Mouse (Mus musculus): ENCODE measurements around the gene Pithd1.
"Not testable (repeated sequence)": the region's sequence is repeated elsewhere in the genome, so short reads cannot be mapped to it uniquely, and the experiment has no call there.

The Pithd1 gene

DNA sequence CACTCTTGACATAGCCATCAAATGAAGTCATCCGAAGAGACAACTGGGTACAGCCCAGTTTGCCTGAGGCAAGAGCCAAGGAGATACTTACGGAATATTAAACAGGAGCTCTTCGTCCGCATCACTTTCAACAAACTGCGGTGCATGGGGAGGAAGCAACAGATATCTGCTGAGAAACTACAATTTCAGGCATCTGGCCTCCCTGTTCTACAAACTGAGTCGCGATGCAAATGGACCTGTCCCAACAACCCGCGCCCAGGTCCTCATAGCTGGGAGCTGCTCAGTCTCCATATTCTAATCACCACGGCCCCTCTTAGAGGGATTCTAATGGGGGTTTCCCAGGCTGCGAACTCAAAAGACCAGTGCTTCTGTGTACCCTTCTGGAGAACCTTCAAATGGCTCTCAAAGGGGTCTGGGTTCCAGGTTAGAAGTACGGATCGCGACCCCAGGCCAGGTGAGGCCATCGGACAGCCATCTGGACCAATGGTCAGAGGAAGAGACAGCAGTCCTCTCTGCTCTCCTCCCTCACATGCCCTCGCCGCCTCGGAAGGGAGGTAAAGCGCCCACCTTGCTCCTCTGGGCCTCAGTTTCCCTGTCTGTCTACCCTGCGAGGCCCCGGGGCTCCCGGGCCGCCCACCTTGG, 642 bp downstream of the Pithd1 start:
- peak; percentile 25 for DNase-seq

DNA sequence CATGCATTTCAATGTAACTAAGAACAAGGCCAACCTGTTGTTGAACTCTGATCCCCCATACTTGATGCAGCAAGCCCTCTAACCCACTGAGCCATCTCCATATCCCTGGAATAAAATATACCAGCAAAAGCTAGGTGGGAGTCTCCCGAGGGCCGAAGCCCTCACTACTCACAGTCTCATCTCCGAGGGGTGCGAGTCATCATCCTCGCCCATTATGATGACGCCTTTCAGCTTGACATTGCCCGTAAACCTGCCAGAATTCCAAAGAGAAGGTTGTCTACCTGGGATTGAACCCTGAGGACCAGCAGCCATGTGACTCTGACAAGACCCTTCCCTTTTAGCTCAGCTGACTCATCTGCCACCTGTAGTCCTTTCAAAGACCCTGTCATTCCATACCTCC, 1.3 kb downstream of the Pithd1 start:
- DNase-seq = no peak

DNA sequence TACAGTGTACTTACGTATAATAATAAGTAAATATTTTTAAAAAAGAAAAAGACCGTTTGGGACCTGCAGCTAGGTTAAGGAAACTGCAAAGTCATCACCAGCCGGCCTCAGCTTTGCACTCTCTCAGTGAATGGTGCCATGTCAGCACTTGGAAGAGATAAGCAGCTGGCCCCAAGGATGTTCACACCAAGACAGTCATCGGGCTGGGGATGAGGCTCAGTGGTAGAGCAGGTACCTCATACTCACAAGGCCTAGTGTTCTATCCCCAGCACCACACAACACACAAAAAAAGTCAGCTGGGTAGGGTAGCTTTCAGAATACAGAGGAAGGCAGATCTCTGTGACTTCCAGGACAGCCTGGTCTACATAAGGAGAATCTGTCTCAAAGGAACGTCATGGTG, 1.9 kb downstream of the Pithd1 start:
- no peak for DNase-seq

DNA sequence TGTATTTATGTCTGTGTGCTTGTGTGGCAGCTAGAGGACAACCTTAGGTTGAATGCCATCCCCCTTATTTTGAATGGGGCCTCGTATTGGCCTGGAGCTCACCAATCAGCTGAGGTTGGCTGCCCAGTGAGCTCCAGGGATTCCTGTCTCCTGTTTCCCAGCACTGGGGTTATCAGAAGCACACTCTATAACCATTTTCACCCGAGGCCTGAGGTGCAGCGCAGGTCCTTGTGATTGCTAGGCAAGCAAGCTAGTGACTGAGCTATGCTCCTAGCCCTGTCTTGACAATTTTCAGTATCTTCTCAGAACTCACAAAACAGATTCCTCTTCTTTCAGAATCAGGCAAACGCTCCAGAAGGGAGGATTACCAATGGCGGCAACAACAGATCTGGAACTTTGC, 2.5 kb downstream of the Pithd1 start:
- no peak for DNase-seq

DNA sequence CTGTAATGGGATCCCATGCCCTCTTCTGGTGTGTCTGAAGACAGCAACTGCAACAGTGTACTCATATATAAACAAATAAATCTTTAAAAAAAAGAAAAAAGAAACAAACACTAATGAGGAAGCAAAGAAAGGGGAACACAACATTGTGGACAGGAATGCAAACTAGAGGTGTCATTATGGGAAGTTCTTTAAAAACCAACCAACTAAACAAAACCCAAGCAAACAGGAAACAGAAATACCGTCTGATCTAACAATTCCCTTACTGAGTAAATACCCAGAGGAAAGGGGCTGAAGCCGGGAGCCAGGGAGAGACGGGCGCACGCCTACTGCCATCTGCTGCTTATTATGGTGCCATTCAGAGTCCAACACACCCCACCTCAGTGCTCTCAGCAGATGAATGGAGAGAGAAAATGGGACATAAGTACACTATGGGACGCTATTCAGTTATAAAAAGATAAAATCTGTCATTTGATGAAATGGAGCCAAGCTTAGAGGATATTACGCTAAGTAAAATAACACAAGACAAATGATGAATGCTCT, 5.5 kb downstream of the Pithd1 start:
- DNase-seq = no peak

DNA sequence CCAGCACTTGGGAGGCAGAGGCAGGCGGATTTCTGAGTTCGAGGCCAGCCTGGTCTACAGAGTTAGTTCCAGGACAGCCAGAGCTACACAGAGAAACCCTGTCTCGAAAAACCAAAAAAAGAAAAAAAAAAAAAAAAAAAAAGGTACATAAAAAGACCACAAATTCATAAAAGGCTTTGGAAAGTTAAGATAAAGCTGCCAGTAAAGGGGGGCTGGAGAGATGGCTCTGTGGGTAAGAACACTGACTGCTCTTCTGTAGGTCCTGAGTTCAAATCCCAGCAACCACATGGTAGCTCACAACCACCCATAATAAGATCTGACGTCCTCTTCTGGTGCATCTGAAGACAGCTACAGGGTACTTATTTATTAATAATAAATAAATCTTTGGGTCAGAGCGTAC, 6.8 kb downstream of the Pithd1 start:
- not testable (repeated sequence) for DNase-seq

DNA sequence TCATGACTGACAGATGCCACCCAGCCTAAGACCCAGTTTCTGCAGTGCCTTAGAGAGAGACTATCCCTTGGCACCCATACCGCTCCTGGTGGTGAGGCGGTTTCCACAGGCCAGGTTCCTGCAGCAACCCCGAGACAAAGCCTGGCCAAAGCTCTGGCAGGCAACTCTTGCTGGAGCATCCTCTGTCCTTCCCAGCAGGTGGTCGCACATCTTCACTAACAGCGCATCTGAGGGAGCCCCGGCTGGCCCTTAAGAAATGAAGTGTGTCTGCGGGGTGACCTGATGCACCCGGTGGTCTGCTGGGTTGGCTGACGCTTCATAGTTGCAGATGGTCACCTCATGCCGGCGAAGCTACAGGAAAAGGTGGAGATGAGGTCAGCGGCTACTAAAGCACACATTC, 10.9 kb downstream of the Pithd1 start:
- DNase-seq = no peak

DNA sequence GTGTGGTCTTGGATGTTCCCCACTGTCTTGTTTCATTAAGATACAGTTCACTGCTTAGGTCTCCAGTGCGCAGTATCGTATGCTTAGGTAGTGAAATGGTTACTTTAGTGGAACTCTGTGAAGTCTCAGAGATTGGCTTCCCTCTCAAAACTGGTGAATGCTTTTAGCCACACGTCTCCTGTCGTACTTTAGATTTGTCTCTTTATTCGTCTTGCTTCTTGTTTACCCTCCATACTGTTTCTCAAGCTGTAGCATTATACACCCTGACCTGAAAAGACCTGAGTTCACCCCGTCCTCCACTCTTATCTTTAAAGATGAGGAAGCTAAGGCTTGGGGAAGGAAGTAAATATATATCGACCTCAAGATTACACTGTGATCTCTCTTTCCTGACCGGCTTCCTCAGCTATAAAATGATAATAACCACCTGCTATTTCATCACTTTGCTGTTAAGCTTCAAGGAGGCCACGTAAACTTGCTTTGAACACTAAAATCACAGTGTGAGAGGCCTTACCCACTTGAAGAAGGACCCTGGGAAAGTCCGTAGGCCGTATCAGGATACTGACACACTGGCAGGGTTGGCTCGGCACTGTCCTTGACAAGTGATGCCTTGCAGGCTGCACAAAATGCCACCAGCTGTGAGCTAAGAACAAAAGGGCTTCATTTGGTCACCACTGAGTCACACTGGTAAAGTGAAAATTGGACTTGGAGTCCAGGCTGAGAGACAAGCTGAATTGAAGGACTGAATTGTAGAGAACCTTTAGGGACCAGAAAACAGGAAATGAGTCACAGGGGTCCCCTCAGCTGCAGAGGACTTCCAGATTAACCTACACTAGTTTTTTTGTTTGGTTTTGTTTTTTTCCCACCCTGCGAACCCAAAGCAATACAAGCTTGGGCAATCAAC, 13.9 kb downstream of the Pithd1 start:
- DNase-seq = no peak

DNA sequence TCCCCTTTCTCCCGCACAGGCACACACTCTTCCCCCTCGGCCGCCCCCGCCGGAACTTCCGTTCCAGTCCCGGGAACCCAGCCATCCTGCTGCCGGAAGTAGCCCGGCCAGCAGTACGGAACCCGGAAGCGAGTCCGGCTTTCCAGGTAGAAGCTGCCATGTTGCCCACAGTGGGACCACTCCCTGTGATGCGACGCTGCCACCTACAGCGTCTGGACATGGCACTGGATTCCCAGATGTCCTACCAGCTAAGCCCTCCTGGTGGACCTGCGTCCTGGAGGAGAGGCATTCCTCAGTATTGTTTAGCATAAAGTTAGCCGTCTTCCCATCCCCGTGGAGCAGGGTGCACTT, 14.5 kb downstream of the Pithd1 start, which contains the start of gene Lypla2:
Gene Lypla2, minus strand, starts transcription at position 71 of the 351 bp plus-strand sequence.
- DNase-seq = peak; percentile 83

DNA sequence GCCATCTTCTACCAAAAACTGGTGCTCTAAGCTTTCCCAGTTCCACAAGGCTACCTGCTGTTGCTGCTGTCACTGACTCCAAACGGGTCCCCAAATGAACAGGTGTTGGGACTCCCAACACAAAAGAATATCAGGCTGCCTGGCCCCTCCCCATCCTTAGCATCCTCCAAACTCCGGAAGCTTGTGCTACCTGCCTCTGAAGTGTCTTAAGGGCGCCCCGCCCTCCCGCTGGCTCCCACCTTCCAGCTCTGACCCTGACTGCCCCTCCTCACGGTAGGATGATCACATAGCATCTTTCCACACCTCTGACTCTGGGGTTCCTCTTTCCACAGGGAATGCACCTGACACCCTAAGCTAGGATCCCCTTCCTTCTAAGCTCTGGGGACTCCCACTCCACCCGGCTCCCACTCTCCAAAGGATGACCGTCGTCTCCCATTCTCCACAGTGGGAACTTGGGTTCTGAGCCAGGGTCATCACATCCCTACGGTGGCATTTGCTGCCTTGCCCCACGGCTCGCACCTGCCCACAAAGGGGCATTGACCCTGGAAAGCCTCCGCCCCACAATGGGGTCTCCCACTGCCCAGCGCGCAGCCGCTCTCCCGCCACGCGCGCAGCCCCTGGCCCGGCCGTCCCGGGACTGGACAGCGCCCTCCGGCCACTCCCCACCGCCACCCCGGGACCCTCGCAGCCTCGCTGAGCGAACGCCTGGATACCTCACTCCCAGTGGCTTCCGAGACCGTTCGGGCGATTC, 15.1 kb downstream of the Pithd1 start:
- no peak for DNase-seq

DNA sequence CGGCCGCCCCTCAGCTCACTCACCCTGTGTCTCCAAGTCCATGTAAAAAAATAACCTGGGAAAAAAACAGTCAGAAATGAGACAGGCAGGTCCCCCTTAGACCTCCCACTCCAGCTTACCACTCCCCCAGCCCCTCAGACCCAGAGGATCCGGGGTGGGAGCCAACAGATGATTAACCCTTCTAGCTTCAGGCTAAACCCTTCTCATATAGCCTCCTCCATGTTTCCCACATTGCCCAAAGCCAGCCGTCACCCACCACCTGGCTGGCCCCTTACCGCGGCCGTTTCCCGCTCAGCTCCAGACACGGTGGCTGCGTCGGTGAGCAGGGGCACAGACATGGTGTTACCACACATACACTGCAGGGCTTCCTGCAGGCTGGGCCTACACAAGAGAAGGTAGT, 16.5 kb downstream of the Pithd1 start:
- no peak for DNase-seq

DNA sequence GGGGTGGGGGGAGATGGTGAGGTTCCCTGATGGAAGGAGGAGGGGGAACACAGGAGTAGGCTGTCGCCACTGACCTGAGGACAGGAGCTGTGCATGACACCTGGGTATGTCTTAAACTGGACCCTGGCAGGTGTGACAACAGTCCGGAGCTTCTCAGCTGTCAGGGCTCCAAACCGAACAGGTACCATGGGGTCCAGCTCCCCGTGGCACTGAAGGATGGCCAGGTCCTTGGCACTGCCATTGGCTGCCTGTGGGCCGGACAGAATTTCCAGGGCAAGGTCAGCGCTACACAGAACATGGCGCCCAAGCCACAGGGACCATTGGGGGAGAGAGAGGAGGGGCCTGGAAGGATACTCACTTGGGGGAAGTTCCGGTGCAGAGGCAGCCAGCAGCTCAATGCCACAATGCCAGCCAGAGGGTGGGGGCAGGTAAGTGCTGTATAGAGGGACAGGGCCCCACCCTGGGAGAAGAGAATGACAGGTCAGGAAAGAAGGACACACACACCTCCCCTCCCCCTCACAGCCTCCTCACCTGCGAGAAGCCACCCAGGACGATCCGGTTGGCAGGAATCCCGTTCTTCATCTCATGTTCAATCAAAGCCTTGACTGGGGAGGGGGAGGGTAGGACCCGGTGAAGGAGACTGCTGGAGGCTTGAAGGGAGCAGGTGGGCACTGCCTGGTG, 17.9 kb downstream of the Pithd1 start:
- DNase-seq = no peak

DNA sequence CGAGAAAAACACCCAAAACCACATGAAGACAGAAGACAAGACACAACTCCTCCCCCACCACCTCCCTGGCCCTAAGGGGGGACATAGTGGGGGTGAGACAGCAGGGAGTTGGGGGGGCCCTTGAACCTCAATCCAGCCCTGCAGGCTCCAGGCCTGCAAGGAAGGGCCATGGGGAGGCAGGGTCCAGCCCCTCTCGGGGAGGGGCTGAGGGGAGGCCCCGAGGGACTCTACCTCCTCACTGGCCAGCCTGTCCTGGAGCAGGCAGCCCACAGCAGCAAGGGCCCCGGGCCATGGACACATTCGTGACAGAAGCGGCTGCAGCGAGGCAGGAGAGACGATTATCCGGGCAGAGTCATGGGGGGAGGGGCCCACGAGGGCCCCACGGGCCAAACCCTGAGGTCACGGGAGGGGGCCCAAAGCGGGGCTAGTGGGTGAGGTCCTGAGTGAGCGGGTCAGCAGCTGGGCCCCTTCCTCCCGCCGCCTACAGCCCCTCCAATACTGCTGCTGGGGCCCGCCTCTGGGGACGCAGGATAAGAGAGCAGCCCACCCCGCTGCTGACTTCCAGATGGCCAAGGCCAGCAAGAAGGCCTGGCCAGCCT, 18.7 kb downstream of the Pithd1 start:
- DNase-seq = no peak

DNA sequence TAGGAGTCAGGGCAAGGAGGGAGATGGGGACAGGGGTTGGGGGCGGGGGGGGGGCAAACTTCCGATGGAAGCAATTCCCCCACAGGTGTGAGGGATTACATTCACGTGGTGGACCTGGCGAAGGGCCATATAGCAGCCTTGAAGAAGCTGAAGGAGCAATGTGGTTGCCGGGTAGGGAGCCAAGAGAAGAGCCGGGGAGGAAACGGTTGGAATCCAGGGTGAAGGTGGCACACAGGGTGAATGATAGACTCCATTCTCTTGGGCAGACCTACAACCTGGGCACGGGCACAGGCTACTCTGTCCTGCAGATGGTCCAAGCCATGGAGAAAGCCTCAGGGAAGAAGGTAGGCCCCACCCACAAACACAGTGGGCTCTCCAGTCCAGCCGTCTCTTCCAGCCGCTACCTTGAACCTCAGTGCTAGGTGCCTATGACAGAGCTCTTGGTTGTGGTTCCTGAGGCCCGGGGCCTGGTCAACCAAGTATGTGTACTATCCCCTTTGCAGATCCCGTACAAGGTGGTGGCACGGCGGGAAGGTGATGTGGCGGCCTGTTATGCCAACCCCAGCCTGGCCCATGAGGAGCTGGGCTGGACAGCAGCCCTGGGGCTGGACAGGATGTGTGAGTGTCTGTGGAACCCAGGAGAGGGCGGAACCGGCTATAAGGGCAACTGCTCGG, 19.8 kb downstream of the Pithd1 start:
- no peak for DNase-seq

DNA sequence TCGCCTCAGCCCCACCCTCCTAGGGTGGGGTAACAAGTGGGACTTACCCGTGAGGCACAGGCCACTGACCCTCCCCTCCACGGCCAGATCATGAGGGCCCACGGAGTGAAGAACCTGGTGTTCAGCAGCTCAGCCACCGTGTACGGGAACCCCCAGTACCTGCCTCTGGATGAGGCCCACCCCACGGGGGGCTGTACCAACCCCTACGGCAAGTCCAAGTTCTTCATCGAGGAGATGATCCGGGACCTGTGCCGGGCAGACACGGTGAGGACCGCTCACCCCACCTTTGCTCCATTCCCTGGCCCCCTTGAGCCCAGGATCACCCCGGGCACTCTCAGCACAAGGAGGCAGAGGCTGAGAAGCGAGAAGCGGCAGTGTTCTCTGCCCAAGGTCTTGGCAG, 20.8 kb downstream of the Pithd1 start:
- DNase-seq = no peak

DNA sequence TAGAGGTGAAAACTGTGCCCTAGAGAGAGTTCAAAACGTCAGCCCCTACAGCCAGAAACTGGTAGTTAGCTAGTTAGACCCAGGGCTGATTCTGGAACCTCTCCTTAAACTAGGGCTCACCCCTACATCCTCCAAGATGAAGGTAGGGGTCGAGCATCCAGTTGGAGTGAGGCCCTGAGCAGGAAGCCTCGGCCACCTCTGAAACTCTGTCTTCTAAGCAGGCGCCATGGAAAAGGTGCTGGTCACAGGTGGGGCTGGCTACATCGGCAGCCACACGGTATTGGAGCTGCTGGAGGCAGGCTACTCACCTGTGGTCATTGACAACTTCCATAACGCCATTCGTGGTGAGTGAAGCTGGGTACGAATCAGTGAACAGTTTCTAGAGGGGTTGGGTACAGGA, 22.0 kb downstream of the Pithd1 start:
- no peak for DNase-seq

DNA sequence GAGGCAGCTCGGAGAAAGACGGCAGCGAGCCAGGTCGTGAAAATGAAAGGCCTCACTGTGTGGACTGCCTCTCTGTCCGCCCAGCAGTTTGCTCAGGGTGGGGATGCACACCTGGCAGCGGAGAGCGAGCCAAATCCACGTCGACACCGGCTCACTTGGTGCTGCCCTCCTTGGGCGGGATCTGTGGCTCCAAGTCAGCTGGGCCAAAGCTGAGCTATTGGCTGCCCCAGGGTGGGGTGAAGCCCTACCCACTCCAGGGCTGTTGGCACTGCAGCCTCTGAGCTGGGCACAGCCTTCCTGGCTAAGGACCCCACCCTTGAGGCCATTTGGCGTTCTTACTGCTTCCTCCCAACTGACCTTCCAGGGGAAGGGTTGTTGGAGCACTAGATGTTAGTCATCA, 22.6 kb downstream of the Pithd1 start:
- peak; percentile 87 for DNase-seq

DNA sequence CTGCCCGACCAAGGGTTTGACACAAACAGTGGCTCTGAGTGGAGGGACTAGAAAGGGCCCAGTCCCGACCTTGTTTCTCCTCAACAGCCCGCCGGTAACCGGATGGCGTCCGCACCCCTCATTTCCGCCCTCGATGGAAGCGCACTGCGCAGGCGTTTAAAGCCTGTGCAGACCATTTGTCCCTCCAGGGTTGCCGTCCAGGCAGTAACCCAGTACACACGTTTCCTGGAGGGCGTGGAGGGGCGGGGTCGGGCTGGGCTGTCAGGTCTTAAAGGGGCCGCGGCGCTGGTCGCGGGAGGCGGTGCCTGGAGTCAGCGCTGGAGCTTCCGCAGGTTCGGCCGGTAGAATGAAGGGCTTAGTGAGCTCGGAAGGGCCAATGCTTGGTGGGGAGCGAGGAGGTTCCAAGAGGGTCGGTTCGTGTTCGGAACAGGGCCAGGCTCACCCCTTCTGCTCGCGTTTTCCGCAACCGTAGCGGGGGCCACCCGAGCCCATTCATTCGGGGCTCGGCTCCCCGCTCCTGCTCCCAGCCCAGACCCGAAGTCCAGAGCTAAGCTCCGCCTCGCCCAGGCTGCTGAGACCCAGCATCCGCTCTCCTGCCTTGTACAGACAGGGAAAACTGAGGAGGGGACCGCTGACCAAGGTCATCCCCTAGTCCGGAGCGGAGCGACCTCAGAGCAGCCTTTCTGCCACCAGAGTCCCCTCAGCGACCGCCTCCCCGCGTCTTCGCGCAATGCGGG, 23.4 kb downstream of the Pithd1 start, which contains the start of gene Gale:
Gene Gale, plus strand, starts transcription at position 271 of the 737 bp plus-strand sequence.
- peak; percentile 93 for DNase-seq

DNA sequence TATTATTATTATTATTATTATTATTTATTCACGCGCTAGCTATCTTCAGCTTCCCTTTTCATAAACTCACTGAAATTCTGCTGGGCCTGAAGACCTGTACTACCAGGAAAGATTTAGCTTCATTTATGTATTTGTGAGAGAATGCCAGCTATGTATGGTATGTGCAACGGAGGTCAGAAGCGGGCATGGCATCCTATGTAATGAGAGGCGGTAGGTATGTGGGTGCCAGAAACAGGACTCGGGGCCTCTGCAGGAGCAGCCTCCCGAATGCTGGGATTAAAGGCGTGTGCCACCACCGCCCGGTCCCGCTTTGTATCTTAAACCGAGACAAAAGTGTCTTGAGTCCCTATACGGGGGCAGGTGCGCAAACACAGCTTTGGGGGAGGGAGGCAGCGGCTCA, 24.1 kb downstream of the Pithd1 start:
- DNase-seq = no peak

DNA sequence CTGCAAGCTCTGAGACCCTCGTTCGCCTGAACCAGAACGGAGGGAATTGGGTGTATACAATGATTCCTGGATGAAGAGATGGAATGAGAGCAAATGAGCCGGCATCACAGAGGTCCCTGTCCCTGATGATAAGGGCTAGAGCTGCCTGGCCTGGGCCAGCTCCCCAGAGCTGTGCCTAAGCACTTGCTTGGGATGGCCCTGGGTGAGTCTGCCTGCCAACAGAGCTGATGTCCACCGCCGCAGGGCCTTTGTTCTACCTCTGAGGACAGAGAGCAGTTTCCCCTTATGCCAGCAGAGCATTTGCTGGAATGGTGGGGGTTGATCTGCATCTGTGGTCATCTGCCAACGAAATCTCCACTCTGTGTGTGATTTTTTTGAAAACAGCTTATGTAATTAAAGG, 24.9 kb downstream of the Pithd1 start:
- no peak for DNase-seq

DNA sequence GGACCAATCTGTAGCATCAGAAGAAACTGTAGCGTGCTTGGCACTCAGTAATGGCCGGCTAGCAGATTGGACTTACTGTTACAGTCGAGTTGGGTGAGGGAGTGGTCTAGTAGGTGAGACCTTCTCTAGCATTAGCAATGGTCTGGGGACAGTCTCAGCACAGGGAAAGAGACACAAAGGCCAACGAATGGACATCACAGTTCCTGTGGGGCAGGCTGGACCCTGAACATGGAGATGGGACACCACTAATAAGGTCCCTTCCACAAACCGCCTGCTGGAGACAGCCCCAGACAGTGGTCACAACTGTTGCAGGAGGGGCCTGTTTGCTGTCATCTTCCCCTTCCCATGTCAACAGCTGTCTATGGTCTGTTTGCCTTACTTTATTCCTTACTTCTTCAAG, 25.4 kb downstream of the Pithd1 start:
- DNase-seq = peak; percentile 22
